Mouse (Mus musculus) stomach, embryonic 14.5 days (tissue): ENCODE measurements around the gene Fam169b. TPM values are rescaled to one million over a fixed set of nuclear protein-coding genes. Genes with fewer than 3 reads are reported as not detected.
"Not testable (repeated sequence)": the region's sequence is repeated elsewhere in the genome, so short reads cannot be mapped to it uniquely, and the experiment has no call there.

Experiments used
- ATAC-seq: fragments of 200-750 bp; cut with Nextera tagmentation; 2 replicates; pipeline ENCODE4 v1.8.0; 2017; ENCODE audit warnings: low read depth, moderate TSS enrichment; ENCODE audit not compliant: insufficient number of reproducible peaks, insufficient read depth, low FRiP score
- H3K27ac ChIP-seq: fragments of 300-500 bp; sonication (generic); 2 replicates; pipeline ENCODE4 v1.5.1; 2014; ENCODE audit warnings: mild to moderate bottlenecking, low read length, moderate library complexity, mixed read lengths
- H3K27me3 ChIP-seq: fragments of 300-500 bp; sonication (generic); 2 replicates; pipeline ENCODE4 v1.6.1; 2014; ENCODE audit warnings: low read length, control low read depth, mixed read lengths; ENCODE audit not compliant: control insufficient read depth, insufficient read depth
- H3K36me3 ChIP-seq: fragments of 300-500 bp; sonication (generic); 2 replicates; pipeline ENCODE4 v1.6.1; 2014; ENCODE audit warnings: mild to moderate bottlenecking, control low read depth, low read length, moderate library complexity, mixed read lengths; ENCODE audit not compliant: control insufficient read depth, insufficient read depth
- H3K4me1 ChIP-seq: fragments of 300-500 bp; sonication (generic); 2 replicates; pipeline ENCODE4 v1.6.1; 2014; ENCODE audit warnings: low read length, control low read depth, mixed read lengths; ENCODE audit not compliant: control insufficient read depth, insufficient read depth
- H3K4me2 ChIP-seq: fragments of 300-500 bp; sonication (generic); replicated peaks from 2 replicates; pipeline ENCODE4 v1.6.1; 2014; ENCODE audit warnings: low read depth, low read length, control low read depth
- H3K4me3 ChIP-seq: fragments of 300-500 bp; sonication (generic); 2 replicates; pipeline ENCODE4 v1.5.1; 2014; ENCODE audit warnings: low read depth, low read length, control low read depth
- H3K9ac ChIP-seq: fragments of 300-500 bp; sonication (generic); replicated peaks from 2 replicates; pipeline ENCODE4 v1.6.1; 2014; ENCODE audit warnings: low read depth, mild to moderate bottlenecking, control low read depth, low read length, moderate library complexity, mixed read lengths
- H3K9me3 ChIP-seq: fragments of 300-500 bp; sonication (generic); 2 replicates; pipeline ENCODE4 v1.6.1; 2016; ENCODE audit warnings: low read depth, low read length, control low read depth; ENCODE audit not compliant: control insufficient read depth
- WGBS: fragments of 180-500 bp; shearing (Covaris S2); extraction: QIAGEN DNeasy Blood & Tissue Kit; methylation state at CpG from one replicate; pipeline ENCODE4 v1.1.7; 2014; 5-methylcytosine and 5-hydroxymethylcytosine counted together
- polyA plus RNA-seq: library from polyadenylated mRNA; unstranded; fragments of >200 nt; fragmentation: Nextera tagmentation; extraction: Ambion mirVana; gene quantifications from 2 replicates; pipeline ENCODE4 v1.2.1, GENCODE M21; 2014

Gene Fam169b
- polyA plus RNA-seq, 1 experiment from 2014 or later = 0.17 TPM

GRCm38 (mm10) chr7:68266691-68267090, 6.9 kb upstream of the Fam169b start:
- H3K9me3 ChIP-seq = no peaks in the 10 kb centered on the region

GRCm38 (mm10) chr7:68270551-68270950, 3.1 kb upstream of the Fam169b start:
- ATAC-seq = no peak
- Histone ChIP-seq H3K27me3 (no peaks in the 10 kb centered on the region), H3K9ac (no peak overlapping the region), H3K4me3 (no peak overlapping the region), H3K9me3 (no peaks in the 10 kb centered on the region), H3K4me2 (no peak overlapping the region), H3K27ac (no peak overlapping the region), H3K4me1 (no peaks in the 10 kb centered on the region), H3K36me3 (no peaks in the 10 kb centered on the region)
- WGBS = 31% methylated on average over 4 of the region's 4 CpGs

More at GRCm38 (mm10) chr7:68266691-68267090, 6.9 kb upstream of the Fam169b start:
- Histone ChIP-seq H3K27ac (no peak overlapping the region), H3K9ac (no peak overlapping the region), H3K27me3 (no peaks in the 10 kb centered on the region), H3K36me3 (no peaks in the 10 kb centered on the region), H3K4me1 (peaks cover 12% of the 10 kb centered on the region; the same call in 1 of the 2 replicates), H3K4me2 (no peak overlapping the region), H3K4me3 (no peak overlapping the region)
- 17% methylated on average over 6 of the region's 6 CpGs for WGBS
- no peak for ATAC-seq

GRCm38 (mm10) chr7:68271816-68272215, 1.8 kb upstream of the Fam169b start:
- H3K4me1 ChIP-seq = peaks cover 8% of the 10 kb centered on the region; the same call in 1 of the 2 replicates
- no peaks in the 10 kb centered on the region for H3K27me3 ChIP-seq
- WGBS = 90% methylated on average over 6 of the region's 6 CpGs
- no peak overlapping the region for H3K9ac ChIP-seq
- no peaks in the 10 kb centered on the region for H3K36me3 ChIP-seq
- ATAC-seq = no peak
- H3K4me2 ChIP-seq = no peak overlapping the region
- H3K4me3 ChIP-seq = no peak overlapping the region
- H3K27ac ChIP-seq = no peak overlapping the region
- no peaks in the 10 kb centered on the region for H3K9me3 ChIP-seq

GRCm38 (mm10) chr7:68272607-68273006, 1.0 kb upstream of the Fam169b start:
- no peak for ATAC-seq
- H3K4me1 ChIP-seq = peaks cover 8% of the 10 kb centered on the region; the same call in 1 of the 2 replicates
- 86% methylated on average over 10 of the region's 10 CpGs for WGBS
- H3K4me3 ChIP-seq = no peak overlapping the region
- H3K4me2 ChIP-seq = no peak overlapping the region
- H3K9me3 ChIP-seq = no peaks in the 10 kb centered on the region
- H3K27me3 ChIP-seq = no peaks in the 10 kb centered on the region
- no peaks in the 10 kb centered on the region for H3K36me3 ChIP-seq
- H3K9ac ChIP-seq = no peak overlapping the region
- H3K27ac ChIP-seq = no peak overlapping the region

GRCm38 (mm10) chr7:68274218-68274617, 579 bp downstream of the Fam169b start:
- WGBS = 57% methylated on average over 2 of the region's 2 CpGs
- no peak overlapping the region for H3K4me2 ChIP-seq

GRCm38 (mm10) chr7:68274951-68275350, 1.3 kb downstream of the Fam169b start:
- Histone ChIP-seq H3K9ac (no peak overlapping the region), H3K27me3 (no peaks in the 10 kb centered on the region), H3K4me1 (peaks cover 8% of the 10 kb centered on the region; the same call in 1 of the 2 replicates), H3K4me3 (no peak overlapping the region), H3K27ac (no peak overlapping the region), H3K36me3 (no peaks in the 10 kb centered on the region), H3K9me3 (no peaks in the 10 kb centered on the region), H3K4me2 (no peak overlapping the region)
- WGBS = 58% methylated on average over 9 of the region's 9 CpGs
- no peak for ATAC-seq

More at GRCm38 (mm10) chr7:68274218-68274617, 579 bp downstream of the Fam169b start:
- Histone ChIP-seq H3K27me3 (no peaks in the 10 kb centered on the region), H3K9me3 (no peaks in the 10 kb centered on the region), H3K27ac (no peak overlapping the region), H3K9ac (no peak overlapping the region), H3K4me3 (no peak overlapping the region), H3K36me3 (no peaks in the 10 kb centered on the region), H3K4me1 (peaks cover 8% of the 10 kb centered on the region; the same call in 1 of the 2 replicates)
- ATAC-seq = no peak

GRCm38 (mm10) chr7:68275445-68275837, 1.8 kb downstream of the Fam169b start:
- not testable (repeated sequence) for H3K27ac ChIP-seq, H3K9me3 ChIP-seq, H3K27me3 ChIP-seq, H3K36me3 ChIP-seq, H3K9ac ChIP-seq, ATAC-seq, H3K4me1 ChIP-seq
- 46% methylated on average over 9 of the region's 9 CpGs for whole genome bisulfite sequencing
- peak overlapping the region; percentile 29 for H3K4me3 ChIP-seq
- peak overlapping the region; percentile 66 for H3K4me2 ChIP-seq

- Histone ChIP-seq H3K4me1 (peaks cover 8% of the 10 kb centered on the region; the same call in 1 of the 2 replicates), H3K27ac (no peak overlapping the region), H3K9me3 (no peaks in the 10 kb centered on the region), H3K4me2 (peak overlapping the region; percentile 66), H3K27me3 (no peaks in the 10 kb centered on the region), H3K36me3 (no peaks in the 10 kb centered on the region), H3K9ac (no peak overlapping the region), H3K4me3 (peak overlapping the region; percentile 29)
- no peak for ATAC-seq
- 8% methylated on average over 36 of the region's 36 CpGs for WGBS
These were observed 2.4 kb downstream of the Fam169b start for GRCm38 (mm10) chr7:68275838-68276731.
